Mouse (Mus musculus) gastrocnemius, postnatal 14 days (tissue): ENCODE data around the gene Cyp4a12a. TPM values are rescaled to one million over a fixed set of nuclear protein-coding genes. Genes with fewer than 3 reads are reported as not detected.
"Not testable (repeated sequence)": the region's sequence is repeated elsewhere in the genome, so short reads cannot be mapped to it uniquely, and the experiment has no call there.

Source experiments
- DNase-seq: peaks from one replicate; pipeline ENCODE4 v3.0.0; 2021; ENCODE audit warnings: mixed read lengths
- intact Hi-C: fragments of 180-260 bp; cut with DNase I; formaldehyde crosslinking; loops from one replicate; pipeline ENCODE4 v1.15.1; 2025; ENCODE audit warnings: low total_unique reads
- long read RNA-seq, 2 experiments: library from polyadenylated mRNA; stranded (forward); transcript quantifications; one replicate each; pipeline ENCODE4 v2.0.0; 2021
- total RNA-seq, 2 experiments: library from RNA; stranded (reverse); gene quantifications; 2 replicates each; pipeline ENCODE4 v1.2.3; 2021

Gene Cyp4a12a
- not detected for total RNA-seq
- long read RNA-seq, experiment 1, result 0 reads
- long read RNA-seq, experiment 2, result 0 reads

- intact Hi-C loops, DNase-seq: not testable (repeated sequence)
Measured at GRCm38 (mm10) chr4:115298746-115299145, at the start of gene Cyp4a12a. TSS of gene Cyp4a12a (plus strand) at chr4:115299046.

GRCm38 (mm10) chr4:115264687-115265569 is 33.9 kb upstream of the Cyp4a12a start:
- intact Hi-C loops, DNase-seq: not testable (repeated sequence)

- DNase-seq, intact Hi-C loops: not testable (repeated sequence)
Measured at GRCm38 (mm10) chr4:115278215-115278982, 20.4 kb upstream of the Cyp4a12a start.

- no peak for DNase-seq
- intact Hi-C loops, result no loop called here
Measured at GRCm38 (mm10) chr4:115280342-115280741, 18.5 kb upstream of the Cyp4a12a start.

GRCm38 (mm10) chr4:115280779-115281178 is 18.1 kb upstream of the Cyp4a12a start:
- intact Hi-C loops, DNase-seq: not testable (repeated sequence)

- DNase-seq, intact Hi-C loops: not testable (repeated sequence)
Measured at GRCm38 (mm10) chr4:115281231-115281767, 17.5 kb upstream of the Cyp4a12a start.

- DNase-seq, intact Hi-C loops: not testable (repeated sequence)
Measured at GRCm38 (mm10) chr4:115325722-115326121, 26.9 kb downstream of the Cyp4a12a start.

GRCm38 (mm10) chr4:115365624-115366023 is 66.8 kb downstream of the Cyp4a12a start:
- DNase-seq, intact Hi-C loops: not testable (repeated sequence)

GRCm38 (mm10) chr4:115368067-115368466 is 69.2 kb downstream of the Cyp4a12a start:
- intact Hi-C loops, DNase-seq: not testable (repeated sequence)

Other genes starting within 250 kb of the Cyp4a12a start
- gene Tal1, start 242.6 kb upstream of the Cyp4a12a start, total RNA-seq, result 1 to 10 TPM; 1.9 to 2.5 TPM
- under 1 TPM in 1 of 2 experiments, not detected in 1; 0.57 TPM for gene Pdzk1ip1, start 210.3 kb upstream of the Cyp4a12a start, total RNA-seq
- not detected for gene Cyp4x1, start 164.8 kb upstream of the Cyp4a12a start, total RNA-seq
- gene Cyp4a29, start 57.0 kb upstream of the Cyp4a12a start, total RNA-seq, result not detected
- not detected for gene Cyp4a12b, start 112.6 kb downstream of the Cyp4a12a start, total RNA-seq
- gene Cyp4a30b, start 153.6 kb downstream of the Cyp4a12a start, total RNA-seq, result not detected
- gene Cyp4a14, start 197.1 kb downstream of the Cyp4a12a start, total RNA-seq, result not detected
- not detected for gene Cyp4a10, start 219.2 kb downstream of the Cyp4a12a start, total RNA-seq